Mouse (Mus musculus) heart, embryonic 11.5 days (tissue): ENCODE data around the gene Foxd2. TPM values are rescaled to one million over a fixed set of nuclear protein-coding genes. Genes with fewer than 3 reads are reported as not detected.

Experiments used
- ATAC-seq: fragments of 200-750 bp; cut with Nextera tagmentation; replicated peaks from 2 replicates; pipeline ENCODE4 v1.8.0; 2017; ENCODE audit warnings: moderate library complexity; ENCODE audit not compliant: insufficient number of reproducible peaks, low FRiP score, low TSS enrichment
- H3K27ac ChIP-seq: fragments of 300-500 bp; sonication (generic); 2 replicates; pipeline ENCODE4 v1.5.1; 2014; ENCODE audit warnings: mild to moderate bottlenecking, low read depth, low read length
- H3K27me3 ChIP-seq: fragments of 300-500 bp; sonication (generic); 2 replicates; pipeline ENCODE4 v1.6.1; 2014; ENCODE audit warnings: mild to moderate bottlenecking, low read length, mixed read lengths; ENCODE audit not compliant: control insufficient read depth, insufficient read depth
- H3K36me3 ChIP-seq: fragments of 300-500 bp; sonication (generic); 2 replicates; pipeline ENCODE4 v1.6.1; 2014; ENCODE audit warnings: mild to moderate bottlenecking, low read length, moderate library complexity, mixed read lengths; ENCODE audit not compliant: control insufficient read depth, insufficient read depth
- H3K4me1 ChIP-seq: fragments of 300-500 bp; sonication (generic); 2 replicates; pipeline ENCODE4 v1.6.1; 2014; ENCODE audit warnings: low read length; ENCODE audit not compliant: control insufficient read depth, insufficient read depth
- H3K4me2 ChIP-seq: fragments of 300-500 bp; sonication (generic); 2 replicates; pipeline ENCODE4 v1.6.1; 2014; ENCODE audit warnings: mild to moderate bottlenecking, moderate library complexity
- H3K4me3 ChIP-seq: fragments of 300-500 bp; sonication (generic); 2 replicates; pipeline ENCODE4 v1.5.1; 2014; ENCODE audit warnings: low read depth, low read length
- H3K9ac ChIP-seq: fragments of 300-500 bp; sonication (generic); 2 replicates; pipeline ENCODE4 v1.6.1; 2014; ENCODE audit warnings: mild to moderate bottlenecking, low read depth, low read length, moderate library complexity
- H3K9me3 ChIP-seq: fragments of 300-500 bp; sonication (generic); replicated peaks from 2 replicates; pipeline ENCODE4 v1.6.1; 2016; ENCODE audit warnings: low read length; ENCODE audit not compliant: control insufficient read depth
- WGBS: fragments of 180-500 bp; shearing (Covaris S2); extraction: QIAGEN DNeasy Blood & Tissue Kit; methylation state at CpG from one replicate; pipeline ENCODE4 v1.1.7; 2014; ENCODE audit not compliant: insufficient replicate concordance; 5-methylcytosine and 5-hydroxymethylcytosine counted together
- polyA plus RNA-seq: library from polyadenylated mRNA; unstranded; fragments of >200 nt; fragmentation: Nextera tagmentation; extraction: Ambion mirVana; gene quantifications from 2 replicates; pipeline ENCODE4 v1.2.1, GENCODE M21; 2014

The Foxd2 gene
- polyA plus RNA-seq, 1 experiment from 2014 or later = 0.17 TPM

- WGBS = 1% methylated on average over 113 of the region's 125 CpGs
- ATAC-seq = 0 out of 2 replicates have a peak, but pooled peaks have one; percentile 32
- peaks cover 78% of the 10 kb centered on the region for H3K27me3 ChIP-seq
- H3K36me3 ChIP-seq = no peaks in the 10 kb centered on the region
- H3K9me3 ChIP-seq = no peaks in the 10 kb centered on the region
- H3K4me2 ChIP-seq = peak overlapping the region; percentile 76
- peak overlapping the region; percentile 49 for H3K4me3 ChIP-seq
- H3K27ac ChIP-seq = no peak overlapping the region
- no peak overlapping the region for H3K9ac ChIP-seq
- H3K4me1 ChIP-seq = 0 out of 2 replicates have a peak, but pooled peaks cover 2% of the 10 kb centered on the region
Measured at GRCm38 (mm10) chr4:114924971-114925916, 16.6 kb upstream of the Foxd2 start.

DNA sequence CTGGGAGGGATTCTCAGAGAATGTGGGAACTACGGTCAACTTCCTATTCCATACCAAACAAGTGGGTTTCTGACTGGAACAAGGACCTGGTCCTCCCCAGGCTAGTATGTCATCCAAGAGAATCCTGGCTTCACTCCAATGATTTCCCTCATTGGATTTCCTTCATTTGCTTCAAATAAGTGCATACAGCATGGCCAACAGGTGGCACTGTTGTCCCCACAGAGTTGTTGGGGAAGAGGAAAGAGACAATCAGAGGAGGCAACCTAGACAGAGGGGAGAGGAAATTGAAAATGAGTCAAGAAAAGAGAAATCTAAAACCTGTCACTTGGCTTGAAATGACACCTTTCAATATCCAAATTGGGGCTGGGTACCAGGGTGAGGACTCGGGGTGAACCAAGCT is 8.4 kb upstream of the Foxd2 start:
- H3K36me3 ChIP-seq = no peaks in the 10 kb centered on the region
- no peak overlapping the region for H3K27ac ChIP-seq
- H3K27me3 ChIP-seq = peaks cover 59% of the 10 kb centered on the region
- ATAC-seq = no peak
- no peaks in the 10 kb centered on the region for H3K4me1 ChIP-seq
- WGBS = 46% methylated on average over 2 of the region's 2 CpGs
- H3K4me3 ChIP-seq = no peak overlapping the region
- H3K4me2 ChIP-seq = no peak overlapping the region
- H3K9ac ChIP-seq = no peak overlapping the region
- H3K9me3 ChIP-seq = no peaks in the 10 kb centered on the region

DNA sequence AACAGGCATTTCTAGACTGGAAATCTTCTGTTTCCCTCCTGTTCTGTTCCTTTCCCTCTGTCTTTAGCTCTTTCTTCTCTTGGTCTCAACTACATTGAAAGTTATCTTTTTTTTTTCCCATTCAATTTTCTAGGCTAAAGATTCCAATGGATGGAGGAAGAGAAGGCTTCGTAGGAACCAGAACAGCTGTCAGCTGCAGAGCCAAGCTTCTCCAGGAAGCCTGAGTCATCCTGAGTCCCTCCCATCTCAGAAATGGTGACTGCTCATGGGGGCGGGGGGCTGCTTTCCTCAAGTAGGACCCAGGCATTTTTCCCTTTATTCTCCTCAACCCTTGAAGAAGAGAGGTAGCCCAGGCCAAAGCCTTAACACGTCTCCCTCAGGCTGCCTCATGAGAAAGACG is 7.4 kb upstream of the Foxd2 start:
- H3K4me2 ChIP-seq = no peak overlapping the region
- no peak overlapping the region for H3K9ac ChIP-seq
- H3K27me3 ChIP-seq = peaks cover 66% of the 10 kb centered on the region
- no peak overlapping the region for H3K27ac ChIP-seq
- no peaks in the 10 kb centered on the region for H3K36me3 ChIP-seq
- no peaks in the 10 kb centered on the region for H3K4me1 ChIP-seq
- ATAC-seq = no peak
- WGBS = 40% methylated on average over 4 of the region's 4 CpGs
- H3K9me3 ChIP-seq = no peaks in the 10 kb centered on the region
- H3K4me3 ChIP-seq = no peak overlapping the region

GRCm38 (mm10) chr4:114913594-114913962 is 4.9 kb upstream of the Foxd2 start:
- Histone ChIP-seq H3K4me1 (no peaks in the 10 kb centered on the region), H3K27ac (no peak overlapping the region), H3K4me3 (no peak overlapping the region), H3K9me3 (no peaks in the 10 kb centered on the region), H3K4me2 (no peak overlapping the region), H3K27me3 (peaks cover 83% of the 10 kb centered on the region), H3K36me3 (no peaks in the 10 kb centered on the region), H3K9ac (no peak overlapping the region)
- 3% methylated on average over 13 of the region's 13 CpGs for WGBS
- ATAC-seq = no peak

DNA sequence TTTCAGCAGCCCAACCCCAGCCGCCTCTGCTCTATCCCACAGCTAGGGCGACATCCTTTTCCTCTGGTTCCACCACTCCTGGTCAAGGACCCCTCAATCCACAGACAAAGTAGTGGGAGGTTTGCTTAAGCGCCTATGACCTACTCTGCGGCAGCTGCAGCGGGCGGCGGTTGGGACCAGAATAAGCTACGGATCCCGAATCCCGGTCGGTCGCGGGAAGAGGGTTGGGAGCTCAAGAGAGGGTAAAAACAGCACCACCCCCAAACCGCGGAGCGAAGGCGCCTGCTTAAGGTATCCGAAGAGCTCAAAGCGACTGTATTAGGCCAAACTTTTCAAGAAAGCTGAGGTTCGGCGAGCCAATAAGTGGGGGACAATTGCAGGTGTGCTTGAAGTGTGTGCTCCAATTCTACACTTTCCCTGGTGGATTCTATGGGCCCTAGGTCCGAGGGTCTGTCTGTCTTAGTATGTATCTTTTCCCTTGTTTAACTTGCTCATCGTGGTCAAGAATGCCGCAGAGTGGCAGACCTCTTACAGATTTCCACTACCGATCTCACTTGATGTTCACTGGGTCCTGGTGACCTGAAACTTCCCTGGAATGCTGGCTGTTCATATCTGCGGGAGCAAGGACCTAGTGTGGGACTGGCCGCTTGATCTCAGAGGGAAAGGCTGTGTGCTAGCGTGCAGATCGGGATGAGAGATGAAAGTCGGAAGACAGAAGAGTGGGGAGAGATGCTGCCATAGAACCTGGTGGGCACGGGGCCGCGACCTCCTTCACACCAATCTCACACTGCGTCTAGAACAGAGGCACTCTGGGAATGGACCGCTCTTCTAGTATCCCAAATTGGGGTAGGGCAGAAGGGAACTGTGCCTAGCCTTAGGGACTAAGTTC is 4.3 kb upstream of the Foxd2 start:
- Histone ChIP-seq H3K27ac (no peak overlapping the region), H3K27me3 (peaks cover 89% of the 10 kb centered on the region), H3K9me3 (no peaks in the 10 kb centered on the region), H3K4me2 (no peak overlapping the region), H3K4me3 (no peak overlapping the region), H3K36me3 (no peaks in the 10 kb centered on the region), H3K4me1 (no peaks in the 10 kb centered on the region; the same call in 1 of the 2 replicates), H3K9ac (no peak overlapping the region)
- 3% methylated on average over 35 of the region's 35 CpGs for WGBS
- no peak for ATAC-seq

- WGBS = 2% methylated on average over 20 of the region's 20 CpGs
- Histone ChIP-seq H3K9ac (no peak overlapping the region), H3K36me3 (no peaks in the 10 kb centered on the region), H3K4me2 (peak overlapping the region; percentile 74), H3K9me3 (no peaks in the 10 kb centered on the region), H3K27ac (no peak overlapping the region), H3K4me1 (no peaks in the 10 kb centered on the region; the same call in 1 of the 2 replicates), H3K4me3 (peak overlapping the region; percentile 57), H3K27me3 (peaks cover 98% of the 10 kb centered on the region)
- no peak for ATAC-seq
Measured at GRCm38 (mm10) chr4:114909602-114910484, 1.2 kb upstream of the Foxd2 start.

- Histone ChIP-seq H3K36me3 (no peaks in the 10 kb centered on the region), H3K4me2 (peak overlapping the region; percentile 74), H3K27ac (no peak overlapping the region), H3K9me3 (no peaks in the 10 kb centered on the region), H3K27me3 (peaks cover 96% of the 10 kb centered on the region), H3K4me3 (peak overlapping the region; percentile 57), H3K4me1 (no peaks in the 10 kb centered on the region; the same call in 1 of the 2 replicates), H3K9ac (peak overlapping the region; percentile 29; the same call in 1 of the 2 replicates)
- peak; percentile 24; the same call in 1 of the 2 replicates for ATAC-seq
- whole genome bisulfite sequencing = 1% methylated on average over 92 of the region's 103 CpGs
Measured at GRCm38 (mm10) chr4:114907951-114908828, 483 bp downstream of the Foxd2 start.
